Mouse (Mus musculus) spleen, adult 2 months (tissue): ENCODE results near the gene Defb38. TPM values are rescaled to one million over a fixed set of nuclear protein-coding genes. Genes with fewer than 3 reads are reported as not detected.

Experiments used
- DNase-seq, 2 experiments: peaks; one replicate each; pipeline versions ENCODE4 v3.0.0 to v3.0.0-alpha.2; 2012 to 2021; ENCODE audit warnings: low spot score in 2 of 2, low read depth in 1 of 2
- H3K27ac ChIP-seq: fragments of 200-500 bp; 2 replicates; pipeline ENCODE4 v1.5.1; 2012; ENCODE audit warnings: low read length, inconsistent platforms; ENCODE audit not compliant: insufficient read depth
- H3K27me3 ChIP-seq: fragments of 200-500 bp; 2 replicates; pipeline ENCODE4 v1.6.1; 2012; ENCODE audit warnings: mild to moderate bottlenecking, moderate library complexity, low read length, inconsistent platforms; ENCODE audit not compliant: control insufficient read depth, insufficient read depth
- H3K36me3 ChIP-seq: fragments of 200-500 bp; 2 replicates; pipeline ENCODE4 v1.6.1; 2012; ENCODE audit warnings: mild to moderate bottlenecking, low read length, inconsistent platforms; ENCODE audit not compliant: control insufficient read depth, insufficient read depth
- H3K4me1 ChIP-seq: fragments of 200-500 bp; 2 replicates; pipeline ENCODE4 v1.6.1; 2011; ENCODE audit warnings: inconsistent platforms; ENCODE audit not compliant: control insufficient read depth, insufficient read depth, insufficient read length
- H3K4me3 ChIP-seq: fragments of 200-500 bp; 2 replicates; pipeline ENCODE4 v1.5.1; 2011; ENCODE audit warnings: mild to moderate bottlenecking, inconsistent platforms; ENCODE audit not compliant: insufficient read depth, insufficient read length; ENCODE audit errors: extremely low read depth
- CTCF ChIP-seq: fragments of 200-500 bp; IDR thresholded peaks from 2 replicates; pipeline ENCODE4 v1.5.1; 2011; ENCODE audit warnings: mild to moderate bottlenecking, inconsistent platforms; ENCODE audit not compliant: insufficient read depth, insufficient read length, insufficient replicate concordance; ENCODE audit errors: extremely low read depth
- POLR2A ChIP-seq: fragments of 200-500 bp; IDR thresholded peaks from 2 replicates; pipeline ENCODE4 v1.6.1; 2011; ENCODE audit warnings: low read depth, low read length, inconsistent platforms
- WGBS: fragments of 180-500 bp; shearing (Covaris S2); methylation state at CpG from one replicate; pipeline ENCODE4 v1.1.7; 2018; 5-methylcytosine and 5-hydroxymethylcytosine counted together
- polyA plus RNA-seq: library from polyadenylated mRNA; depleted of rRNA; stranded (reverse); fragments of >200 nt; gene quantifications from 2 replicates; pipeline ENCODE4 v1.2.3, GENCODE M21; 2012; rRNA removed

Gene Defb38
- not detected in 2 replicates for polyA plus RNA-seq

DNA sequence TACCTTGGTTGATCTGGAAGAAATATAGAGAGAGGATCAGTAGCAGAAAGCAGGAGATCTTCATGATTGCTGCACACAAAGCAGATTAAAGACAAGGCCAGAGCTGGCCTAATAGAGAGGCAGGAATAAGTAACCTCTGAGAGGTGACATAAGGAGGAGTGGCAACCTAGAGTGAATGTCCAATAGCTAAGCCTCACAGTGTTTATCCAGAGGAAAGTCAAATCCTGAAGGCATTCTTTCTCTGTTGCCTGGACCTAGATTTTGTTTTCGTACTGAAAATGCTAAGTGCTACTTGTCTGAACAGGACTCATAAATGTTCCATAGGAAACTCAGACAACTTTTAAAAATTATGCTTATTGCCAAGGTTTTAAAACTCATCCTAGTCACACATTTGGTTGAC is at the start of gene Defb38:
Gene Defb38 (minus strand): TSS at position 101 of the 400 bp plus-strand sequence.
- no peaks in the 10 kb centered on the region for H3K4me1 ChIP-seq
- no peak within 1 kb of the TSS for H3K4me3 ChIP-seq
- TF ChIP-seq POLR2A (no peak), CTCF (no peak)
- H3K27me3 ChIP-seq = no peaks in the 10 kb centered on the region
- no peak within 1 kb of the TSS for H3K27ac ChIP-seq
- H3K36me3 ChIP-seq = no peaks in the 10 kb centered on the region
- DNase-seq = no peak
- WGBS = 87% methylated on average over 1 of the region's 1 CpGs

DNA sequence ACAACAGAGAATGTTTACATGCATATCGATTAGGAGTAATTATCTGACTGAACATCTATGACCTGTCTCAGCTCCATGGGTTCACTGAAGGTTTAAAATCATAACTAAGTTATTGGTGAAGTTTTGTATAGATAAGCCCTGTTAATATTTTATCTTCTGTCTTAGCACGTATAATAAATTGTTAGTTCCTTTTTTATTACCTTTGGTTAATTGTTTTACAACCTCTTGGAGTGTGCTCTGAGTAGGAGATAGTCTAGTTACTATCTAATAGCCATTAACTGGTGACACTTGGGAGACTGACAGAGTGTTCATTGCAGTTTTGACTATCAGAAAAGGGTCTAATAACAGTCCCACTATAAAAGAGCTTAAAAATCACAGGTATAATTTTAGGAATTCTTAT is 39.6 kb upstream of the Defb38 start:
- DNase-seq = no peak
- Histone ChIP-seq H3K36me3 (no peaks in the 10 kb centered on the region), H3K27me3 (no peaks in the 10 kb centered on the region), H3K4me1 (no peaks in the 10 kb centered on the region), H3K27ac (no peak overlapping the region), H3K4me3 (no peak overlapping the region)
- WGBS = 75% methylated on average over 2 of the region's 2 CpGs
- TF ChIP-seq POLR2A (no peak), CTCF (no peak)

DNA sequence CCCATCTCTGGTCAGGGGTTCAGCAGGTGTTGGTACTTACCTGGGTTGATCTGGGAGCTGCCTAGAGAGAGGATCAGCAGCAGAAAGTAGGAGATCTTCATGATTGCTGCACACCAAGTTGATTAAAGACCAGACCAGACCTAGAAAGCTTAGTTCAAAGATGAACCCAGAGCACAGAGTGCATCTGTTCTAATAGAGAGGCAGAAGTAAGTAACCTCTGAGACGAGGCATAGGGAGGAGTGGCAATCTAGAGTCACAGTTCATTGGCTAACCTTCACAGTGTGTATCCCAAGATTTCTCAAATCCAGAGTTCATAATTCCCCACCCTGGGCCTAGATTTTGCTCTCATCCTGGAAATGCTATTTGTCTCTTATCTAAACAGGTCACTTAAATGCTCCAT is 38.3 kb upstream of the Defb38 start, which contains the start of gene Defb39:
Gene Defb39 (minus strand): TSS at position 101 of the 400 bp plus-strand sequence.
- WGBS = 64% methylated on average over 1 of the region's 1 CpGs
- Histone ChIP-seq H3K27me3 (no peaks in the 10 kb centered on the region), H3K27ac (no peak within 1 kb of the TSS), H3K4me1 (no peaks in the 10 kb centered on the region), H3K36me3 (no peaks in the 10 kb centered on the region), H3K4me3 (no peak within 1 kb of the TSS)
- no peak for DNase-seq
- TF ChIP-seq CTCF (no peak), POLR2A (no peak)

DNA sequence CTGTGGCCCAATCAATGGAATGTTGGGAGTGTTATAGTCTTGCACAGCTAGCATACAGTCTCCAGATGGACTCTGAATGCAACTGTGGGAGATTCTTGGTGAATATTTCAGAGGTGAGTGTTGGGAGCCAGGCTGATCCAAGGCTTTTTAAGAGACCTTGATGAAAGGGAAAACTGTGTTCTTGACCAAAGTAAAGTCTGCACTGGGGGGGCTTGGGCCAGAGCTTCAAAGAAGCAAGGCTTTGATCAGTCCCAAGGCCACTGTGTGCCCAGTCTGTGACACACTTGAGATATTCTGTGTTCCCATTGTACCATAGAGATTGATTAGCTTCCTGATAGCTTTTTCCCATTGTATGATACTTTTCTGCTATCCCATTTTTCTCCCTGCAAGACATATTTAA is 36.5 kb upstream of the Defb38 start:
- Histone ChIP-seq H3K4me1 (no peaks in the 10 kb centered on the region), H3K27me3 (no peaks in the 10 kb centered on the region)
- no peak for TF ChIP-seq CTCF
- TF ChIP-seq POLR2A = no peak

DNA sequence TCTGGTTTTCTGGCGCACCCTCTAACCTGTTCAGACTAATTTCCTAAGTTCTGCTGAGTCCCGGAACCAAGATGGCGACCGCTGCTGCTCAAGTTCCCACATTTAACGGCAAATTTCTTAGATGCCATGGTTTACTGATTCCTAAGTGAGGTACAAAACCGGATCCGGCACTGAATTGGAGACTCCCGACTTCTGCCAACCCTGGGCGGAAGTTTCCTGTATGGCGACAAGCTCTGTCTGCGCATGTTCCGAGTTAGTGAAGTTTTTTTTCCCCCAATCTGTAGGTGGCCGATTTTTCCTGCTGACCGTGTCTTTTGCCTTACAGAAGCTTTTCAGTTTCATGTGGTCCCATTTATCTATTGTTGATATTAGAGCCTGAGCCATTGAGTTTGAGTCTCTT is 18.9 kb upstream of the Defb38 start:
- no peak overlapping the region for H3K4me3 ChIP-seq
- H3K27ac ChIP-seq = no peak overlapping the region
- no peak for DNase-seq
- WGBS = 91% methylated on average over 14 of the region's 14 CpGs
- TF ChIP-seq POLR2A (no peak), CTCF (no peak)
- H3K27me3 ChIP-seq = no peaks in the 10 kb centered on the region
- H3K4me1 ChIP-seq = no peaks in the 10 kb centered on the region
- no peaks in the 10 kb centered on the region for H3K36me3 ChIP-seq

More for the DNA sequence above, 36.5 kb upstream of the Defb38 start:
- Histone ChIP-seq H3K27ac (no peak overlapping the region), H3K4me3 (no peak overlapping the region), H3K36me3 (no peaks in the 10 kb centered on the region)
- DNase-seq = no peak

Other genes with a start within 250 kb of the Defb38 start
- not detected in 2 replicates for gene Defb40, start 48.3 kb downstream of the Defb38 start, polyA plus RNA-seq
- gene Defb37, start 35.5 kb downstream of the Defb38 start, polyA plus RNA-seq = not detected in 2 replicates
- not detected in 2 replicates for gene Defb39, start 38.2 kb upstream of the Defb38 start, polyA plus RNA-seq
- gene Defb12, start 88.3 kb upstream of the Defb38 start, polyA plus RNA-seq = not detected in 2 replicates
- not detected in 2 replicates for gene Defb34, start 97.2 kb upstream of the Defb38 start, polyA plus RNA-seq
- gene Gm45826, start 114.2 kb upstream of the Defb38 start, polyA plus RNA-seq = not detected in 2 replicates
- not detected in 2 replicates for gene Defb14, start 167.8 kb upstream of the Defb38 start, polyA plus RNA-seq
- gene Defb4, start 172.1 kb upstream of the Defb38 start, polyA plus RNA-seq = not detected in 2 replicates
- gene Defb6, start 198.9 kb upstream of the Defb38 start, polyA plus RNA-seq = not detected in 2 replicates
- not detected in 2 replicates for gene Defb46, start 213.3 kb upstream of the Defb38 start, polyA plus RNA-seq
- not detected in 2 replicates for gene Defb5, start 221.0 kb upstream of the Defb38 start, polyA plus RNA-seq